Mouse (Mus musculus) monocyte, adult 5-6 weeks (primary cell): ENCODE results near the gene Vac14. TPM values are rescaled to one million over a fixed set of nuclear protein-coding genes. Genes with fewer than 3 reads are reported as not detected.
A peak's percentile ranks its signal among the peaks of the same experiment; 100 is the strongest.

Experiments used
- ATAC-seq: fragments of 153-309, 156-312 bp; replicated peaks from 2 replicates; pipeline ENCODE4 v1.8.0; 2017; ENCODE audit warnings: mild to moderate bottlenecking; ENCODE audit not compliant: low TSS enrichment, insufficient number of reproducible peaks, severe bottlenecking, poor library complexity, low FRiP score
- total RNA-seq: library from RNA; stranded (forward); fragments of 200-1000, 200-491, 200-594 nt; gene quantifications from 3 replicates; pipeline ENCODE4 v1.2.3, GENCODE M21; 2017

Gene Vac14
- total RNA-seq = 19.3 to 38.3 TPM (median 24.0 TPM) in 3 replicates

- peak; percentile 88 for ATAC-seq
Observed at GRCm38 (mm10) chr8:110618391-110619207, at the start of gene Vac14. Vac14 (plus strand) TSS chr8:110618585.

- no peak for ATAC-seq
Observed at GRCm38 (mm10) chr8:110592641-110593040, 25.7 kb upstream of the Vac14 start.

- no peak for ATAC-seq
Observed at GRCm38 (mm10) chr8:110594164-110594563, 24.2 kb upstream of the Vac14 start.

GRCm38 (mm10) chr8:110604556-110604955 lies 13.8 kb upstream of the Vac14 start:
- peak; percentile 30; the same call in 1 of the 2 replicates for ATAC-seq

GRCm38 (mm10) chr8:110605401-110606015 lies 12.9 kb upstream of the Vac14 start:
- ATAC-seq = no peak

GRCm38 (mm10) chr8:110615730-110616129 lies 2.7 kb upstream of the Vac14 start:
- no peak for ATAC-seq

- ATAC-seq = no peak
Observed at GRCm38 (mm10) chr8:110617801-110618358, 505 bp upstream of the Vac14 start.

- peak; percentile 15; the same call in 1 of the 2 replicates for ATAC-seq
Observed at GRCm38 (mm10) chr8:110619208-110619574, 806 bp downstream of the Vac14 start.

- no peak for ATAC-seq
Observed at GRCm38 (mm10) chr8:110619919-110620318, 1.5 kb downstream of the Vac14 start.

GRCm38 (mm10) chr8:110626431-110626830 lies 8.0 kb downstream of the Vac14 start:
- ATAC-seq = no peak

- ATAC-seq = 0 out of 2 replicates have a peak, but pooled peaks have one; percentile 7
Observed at GRCm38 (mm10) chr8:110629245-110630063, 11.1 kb downstream of the Vac14 start.

- ATAC-seq = 0 out of 2 replicates have a peak, but pooled peaks have one; percentile 6
Observed at GRCm38 (mm10) chr8:110630079-110630478, 11.7 kb downstream of the Vac14 start.

GRCm38 (mm10) chr8:110630571-110631071 lies 12.2 kb downstream of the Vac14 start:
- no peak for ATAC-seq

GRCm38 (mm10) chr8:110631201-110631600 lies 12.8 kb downstream of the Vac14 start:
- no peak for ATAC-seq

GRCm38 (mm10) chr8:110633814-110634213 lies 15.4 kb downstream of the Vac14 start:
- no peak for ATAC-seq

- ATAC-seq = no peak
Observed at GRCm38 (mm10) chr8:110636182-110636581, 17.8 kb downstream of the Vac14 start.

GRCm38 (mm10) chr8:110642331-110642730 lies 23.9 kb downstream of the Vac14 start:
- ATAC-seq = no peak

GRCm38 (mm10) chr8:110643177-110643576 lies 24.8 kb downstream of the Vac14 start:
- no peak for ATAC-seq

GRCm38 (mm10) chr8:110644422-110644821 lies 26.0 kb downstream of the Vac14 start:
- no peak for ATAC-seq
